Mouse (Mus musculus) T-helper 2 cell (primary cell): ENCODE data around the gene Olfr873.
"Not testable (repeated sequence)": the region's sequence is repeated elsewhere in the genome, so short reads cannot be mapped to it uniquely, and the experiment has no call there.

Source experiments
- in situ Hi-C: fragments of 300-600 bp; cut with MboI, MseI; formaldehyde crosslinking; loops from one replicate; pipeline ENCODE4 v1.15.1; 2025; ENCODE audit warnings: high pct_unique_total_duplicates

Olfr873 gene

GRCm38 (mm10) chr9:20298232-20298631, at the start of gene Olfr873:
Gene Olfr873, plus strand, starts transcription at chr9:20298532.
- in situ Hi-C loops, result no loop called here

GRCm38 (mm10) chr9:20282051-20282450, 16.3 kb upstream of the Olfr873 start, which contains the start of gene Olfr39:
Gene Olfr39, plus strand, starts transcription at chr9:20282351.
- in situ Hi-C loops, result no loop called here

- in situ Hi-C loops, result not testable (repeated sequence)
Measured at GRCm38 (mm10) chr9:20295562-20295961, 2.8 kb upstream of the Olfr873 start.

GRCm38 (mm10) chr9:20335994-20336393, 37.7 kb downstream of the Olfr873 start, which contains the start of gene Olfr18:
Gene Olfr18, minus strand, starts transcription at chr9:20336094.
- in situ Hi-C loops, result no loop called here

GRCm38 (mm10) chr9:20348501-20348900, 50.2 kb downstream of the Olfr873 start:
- in situ Hi-C loops, result no loop called here
